Mouse (Mus musculus): Measurements from ENCODE around the gene Cenpi. TPM values are rescaled to one million over a fixed set of nuclear protein-coding genes. Genes with fewer than 3 reads are reported as not detected.

Gene Cenpi
- polyA plus RNA-seq, 1 experiment from 2014 or later: 4.3 TPM

DNA sequence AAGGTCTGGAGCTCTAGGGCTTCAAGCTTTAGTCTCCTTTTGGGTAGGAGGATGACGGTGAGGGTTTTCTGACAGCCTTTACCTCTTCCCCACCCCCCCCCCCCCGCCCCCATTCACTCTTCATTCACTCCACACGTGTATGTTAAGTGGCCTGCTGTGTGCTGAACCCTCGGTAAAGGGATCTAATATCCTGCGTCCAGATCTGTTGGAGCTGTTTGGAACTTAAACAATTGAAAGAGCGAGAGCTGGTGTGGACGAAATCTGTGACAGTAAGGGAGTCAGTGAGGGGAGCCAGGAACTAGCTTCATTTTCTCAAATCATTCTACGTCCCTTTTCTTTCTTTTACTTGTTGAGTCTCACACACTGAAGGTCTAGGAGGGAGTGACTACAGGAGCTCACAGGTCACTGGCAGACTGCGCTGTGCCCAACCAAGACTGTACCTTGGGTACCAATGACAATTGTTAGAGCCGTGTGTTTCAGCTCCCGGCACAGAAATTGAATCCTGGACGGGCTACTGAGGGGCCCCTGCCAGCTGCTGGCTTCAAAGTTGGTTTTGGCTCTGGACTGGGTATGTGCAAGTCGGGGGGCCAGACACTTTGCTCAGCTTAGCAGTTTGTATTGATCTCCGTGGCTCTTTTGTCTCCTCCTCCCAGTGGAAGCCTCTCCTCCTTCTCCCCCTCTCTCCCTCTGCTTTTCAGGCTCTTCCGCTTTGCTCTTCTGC, 96.1 kb downstream of the Cenpi start, which contains the start of gene Drp2:
Gene Drp2, plus strand, starts transcription at position 689 of the 721 bp plus-strand sequence.
- H3K36me3 ChIP-seq (ENCODE audit: inconsistent target): no peaks in the 10 kb centered on the region
- no peaks in the 10 kb centered on the region for H3K79me2 ChIP-seq (ENCODE audit: inconsistent target)
- no peak within 1 kb of the TSS; the same call in 1 of the 2 replicates for H3K4me3 ChIP-seq (ENCODE audit: inconsistent target)
- WGBS (ENCODE audit: missing documents): 42% methylated on average over 13 of the region's 15 CpGs
- H3K27ac ChIP-seq: no peak within 1 kb of the TSS

DNA sequence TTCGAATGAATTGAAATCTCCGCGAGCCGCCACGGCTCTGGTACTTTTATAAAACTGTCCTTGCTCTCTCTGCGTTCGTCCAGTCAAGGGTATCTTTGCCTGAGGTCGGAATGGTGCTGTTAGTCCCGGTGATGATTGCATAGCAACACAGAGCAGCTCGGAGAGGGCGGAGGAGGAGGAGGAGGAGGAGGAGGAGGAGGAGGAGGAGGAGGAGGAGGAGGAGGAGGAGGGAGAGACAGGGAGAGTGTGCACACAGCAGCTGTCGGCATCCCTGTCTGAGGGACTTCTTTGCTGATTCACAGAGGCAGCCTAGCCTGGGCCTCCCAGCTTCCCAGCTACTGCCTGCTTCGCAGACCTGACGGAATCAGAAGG, 96.7 kb downstream of the Cenpi start:
- Histone ChIP-seq H3K4me3 (ENCODE audit: inconsistent target) (no peak overlapping the region; the same call in 1 of the 2 replicates), H3K36me3 (ENCODE audit: inconsistent target) (no peaks in the 10 kb centered on the region), H3K79me2 (ENCODE audit: inconsistent target) (no peaks in the 10 kb centered on the region), H3K27ac (no peak overlapping the region)
- 84% methylated on average over 2 of the region's 14 CpGs for WGBS (ENCODE audit: missing documents)

DNA sequence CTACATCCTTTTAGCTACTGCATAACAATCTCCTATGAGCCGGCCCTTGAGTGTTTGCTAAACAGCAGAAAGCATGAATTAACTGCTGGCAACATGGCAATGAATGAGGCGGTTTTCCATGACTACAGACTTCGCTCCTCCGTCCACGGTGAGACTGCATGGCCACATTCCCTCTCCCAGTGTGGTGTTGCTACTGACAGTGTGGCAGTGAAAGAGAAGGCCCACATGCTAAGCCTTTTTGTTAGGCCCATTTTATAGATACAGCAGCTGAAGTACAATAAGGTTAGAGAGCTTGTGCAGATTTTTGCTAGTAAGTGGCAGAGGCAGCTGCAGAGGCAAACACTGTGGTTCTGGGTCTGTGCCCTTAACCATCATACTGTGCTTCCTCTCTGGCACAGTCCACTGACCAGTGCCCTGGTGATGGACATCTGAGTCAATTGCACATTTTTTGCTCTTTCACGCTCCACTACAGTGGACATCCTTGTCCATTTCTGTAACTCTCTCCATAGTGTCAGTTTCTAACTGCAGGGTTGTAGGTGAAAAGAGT, 101.5 kb downstream of the Cenpi start:
- 94% methylated on average over 6 of the region's 6 CpGs for WGBS (ENCODE audit: missing documents)

DNA sequence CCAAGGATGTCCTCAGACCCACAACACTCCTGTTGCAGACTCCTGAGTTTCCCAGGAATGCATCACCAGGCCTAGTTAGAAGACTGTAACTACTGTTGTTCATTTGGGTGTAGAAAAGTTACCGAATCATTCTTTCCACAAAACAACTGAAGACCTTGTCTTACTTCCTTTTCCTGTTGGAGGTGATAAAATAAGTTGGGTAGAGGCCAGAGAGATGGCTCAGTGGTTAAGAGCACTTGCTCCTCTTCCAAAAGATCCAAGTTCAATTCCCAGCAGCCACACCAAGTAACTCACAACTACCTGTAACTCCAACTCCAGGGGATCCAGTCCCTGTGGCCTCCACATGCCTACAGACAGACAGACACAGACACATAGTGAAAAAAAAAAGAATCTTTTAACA, 104.2 kb downstream of the Cenpi start:
- Histone ChIP-seq H3K27ac (no peak overlapping the region), H3K36me3 (ENCODE audit: inconsistent target) (no peaks in the 10 kb centered on the region), H3K79me2 (ENCODE audit: inconsistent target) (no peaks in the 10 kb centered on the region), H3K4me3 (ENCODE audit: inconsistent target) (no peak overlapping the region)
- 50% methylated on average over 1 of the region's 1 CpGs for WGBS (ENCODE audit: missing documents)

More for the DNA sequence above, 101.5 kb downstream of the Cenpi start:
- H3K27ac ChIP-seq: no peak overlapping the region
- H3K36me3 ChIP-seq (ENCODE audit: inconsistent target): no peaks in the 10 kb centered on the region
- no peak overlapping the region for H3K4me3 ChIP-seq (ENCODE audit: inconsistent target)
- H3K79me2 ChIP-seq (ENCODE audit: inconsistent target): no peaks in the 10 kb centered on the region

Other genes with a start within 250 kb of the Cenpi start
- gene Cstf2, start 248.9 kb upstream of the Cenpi start, polyA plus RNA-seq (2018): 7.9 to 19.7 TPM (median 15.5 TPM) in 3 replicates
- gene Xkrx, start 146.0 kb upstream of the Cenpi start, polyA plus RNA-seq (2018): 0.12 to 0.67 TPM (median 0.30 TPM) in 3 replicates
- not detected in 3 replicates for gene Arl13a, start 120.6 kb upstream of the Cenpi start, polyA plus RNA-seq (2018)
- gene Nox1, start 86.1 kb upstream of the Cenpi start, polyA plus RNA-seq (2018): not detected in 3 replicates
- 13.8 to 16.4 TPM (median 14.4 TPM) in 3 replicates for gene Trmt2b, start 31.1 kb upstream of the Cenpi start, polyA plus RNA-seq (2018)
- not detected in 3 replicates for gene Tmem35a, start 12.9 kb upstream of the Cenpi start, polyA plus RNA-seq (2018)
- gene Drp2, start 96.5 kb downstream of the Cenpi start, polyA plus RNA-seq (2018): 0.04 to 0.10 TPM in 2 of 3 replicates, not detected in the other
- not detected in 3 replicates for gene Taf7l, start 168.4 kb downstream of the Cenpi start, polyA plus RNA-seq (2018)
- 8.9 to 25.3 TPM (median 13.0 TPM) in 3 replicates for gene Timm8a1, start 233.8 kb downstream of the Cenpi start, polyA plus RNA-seq (2018)